Mouse (Mus musculus) kidney, postnatal 0 days (tissue): ENCODE measurements around the gene Tex30. TPM values are rescaled to one million over a fixed set of nuclear protein-coding genes. Genes with fewer than 3 reads are reported as not detected.

Experiments used
- ATAC-seq: fragments of 200-750 bp; cut with Nextera tagmentation; replicated peaks from 2 replicates; pipeline ENCODE4 v1.8.0; 2017; ENCODE audit warnings: low read depth, moderate number of reproducible peaks, moderate TSS enrichment, moderate library complexity; ENCODE audit not compliant: low FRiP score
- DNase-seq: peaks from one replicate; pipeline ENCODE4 v3.0.0-alpha.2; 2016; ENCODE audit warnings: low spot score
- H3K27ac ChIP-seq: fragments of 300-500 bp; sonication (generic); 2 replicates; pipeline ENCODE4 v1.5.1; 2014; ENCODE audit warnings: mild to moderate bottlenecking
- H3K27me3 ChIP-seq: fragments of 300-500 bp; sonication (generic); 2 replicates; pipeline ENCODE4 v1.6.1; 2014; ENCODE audit warnings: low read length, mixed read lengths; ENCODE audit not compliant: insufficient read depth
- H3K36me3 ChIP-seq: fragments of 300-500 bp; sonication (generic); 2 replicates; pipeline ENCODE4 v1.6.1; 2014; ENCODE audit warnings: low read length, mixed read lengths; ENCODE audit not compliant: insufficient read depth
- H3K4me1 ChIP-seq: fragments of 300-500 bp; sonication (generic); replicated peaks from 2 replicates; pipeline ENCODE4 v1.6.1; 2014; ENCODE audit warnings: antibody characterized with exemption, low read length, mixed read lengths; ENCODE audit not compliant: insufficient read depth
- H3K4me2 ChIP-seq: fragments of 300-500 bp; sonication (generic); 2 replicates; pipeline ENCODE4 v1.6.1; 2014; ENCODE audit warnings: mild to moderate bottlenecking, low read length, moderate library complexity, mixed read lengths
- H3K4me3 ChIP-seq: fragments of 300-500 bp; sonication (generic); replicated peaks from 2 replicates; pipeline ENCODE4 v1.5.1; 2014; ENCODE audit warnings: low read depth, low read length
- H3K9ac ChIP-seq: fragments of 300-500 bp; sonication (generic); 2 replicates; pipeline ENCODE4 v1.6.1; 2014; ENCODE audit warnings: low read depth, low read length
- H3K9me3 ChIP-seq: fragments of 300-500 bp; sonication (generic); replicated peaks from 2 replicates; pipeline ENCODE4 v1.6.1; 2016; ENCODE audit warnings: low read length, inconsistent platforms, mixed read lengths
- CTCF ChIP-seq: IDR thresholded peaks from 2 replicates; pipeline ENCODE4 v1.5.1; 2016; ENCODE audit warnings: antibody characterized with exemption, low read depth, mild to moderate bottlenecking, moderate library complexity
- WGBS: fragments of 180-500 bp; shearing (Covaris S2); extraction: QIAGEN DNeasy Blood & Tissue Kit; methylation state at CpG from one replicate; pipeline ENCODE4 v1.1.7; 2014; 5-methylcytosine and 5-hydroxymethylcytosine counted together
- polyA plus RNA-seq: library from polyadenylated mRNA; unstranded; fragments of >200 nt; fragmentation: Nextera tagmentation; extraction: Ambion mirVana; gene quantifications from 2 replicates; pipeline ENCODE4 v1.2.1, GENCODE M21; 2015

Tex30 gene
- polyA plus RNA-seq, 1 experiment from 2014 or later, result 63.2 TPM

DNA sequence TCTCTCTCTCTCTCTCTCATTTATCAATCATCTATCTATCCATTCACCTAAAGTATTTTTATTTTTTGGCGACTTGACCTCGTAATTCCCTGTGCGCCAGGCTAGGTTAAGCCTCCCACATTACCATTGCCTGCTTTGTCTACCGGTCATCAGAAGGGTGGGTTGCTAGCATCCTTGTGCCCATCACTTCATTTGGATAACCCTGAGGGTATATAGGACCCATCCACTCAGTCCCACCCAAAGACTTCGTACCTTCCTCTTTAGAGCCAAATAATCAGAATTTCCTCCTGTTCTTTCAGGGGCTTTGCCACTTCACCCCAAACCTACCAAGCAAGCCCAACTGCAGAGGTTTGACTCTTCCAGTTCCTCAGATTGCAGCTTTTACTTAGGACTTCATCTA is 698 bp upstream of the Tex30 start:
- H3K9me3 ChIP-seq, result no peaks in the 10 kb centered on the region
- ATAC-seq, result no peak
- H3K36me3 ChIP-seq, result 0 out of 2 replicates have a peak, but pooled peaks cover 6% of the 10 kb centered on the region
- H3K4me2 ChIP-seq, result peak overlapping the region; percentile 69
- H3K9ac ChIP-seq, result no peak overlapping the region
- 11% methylated on average over 5 of the region's 5 CpGs for WGBS
- H3K4me1 ChIP-seq, result no peaks in the 10 kb centered on the region
- no peak for DNase-seq
- TF ChIP-seq CTCF, result no peak
- H3K27me3 ChIP-seq, result no peaks in the 10 kb centered on the region
- peak overlapping the region; percentile 63; the same call in 1 of the 2 replicates for H3K4me3 ChIP-seq
- no peak overlapping the region for H3K27ac ChIP-seq

DNA sequence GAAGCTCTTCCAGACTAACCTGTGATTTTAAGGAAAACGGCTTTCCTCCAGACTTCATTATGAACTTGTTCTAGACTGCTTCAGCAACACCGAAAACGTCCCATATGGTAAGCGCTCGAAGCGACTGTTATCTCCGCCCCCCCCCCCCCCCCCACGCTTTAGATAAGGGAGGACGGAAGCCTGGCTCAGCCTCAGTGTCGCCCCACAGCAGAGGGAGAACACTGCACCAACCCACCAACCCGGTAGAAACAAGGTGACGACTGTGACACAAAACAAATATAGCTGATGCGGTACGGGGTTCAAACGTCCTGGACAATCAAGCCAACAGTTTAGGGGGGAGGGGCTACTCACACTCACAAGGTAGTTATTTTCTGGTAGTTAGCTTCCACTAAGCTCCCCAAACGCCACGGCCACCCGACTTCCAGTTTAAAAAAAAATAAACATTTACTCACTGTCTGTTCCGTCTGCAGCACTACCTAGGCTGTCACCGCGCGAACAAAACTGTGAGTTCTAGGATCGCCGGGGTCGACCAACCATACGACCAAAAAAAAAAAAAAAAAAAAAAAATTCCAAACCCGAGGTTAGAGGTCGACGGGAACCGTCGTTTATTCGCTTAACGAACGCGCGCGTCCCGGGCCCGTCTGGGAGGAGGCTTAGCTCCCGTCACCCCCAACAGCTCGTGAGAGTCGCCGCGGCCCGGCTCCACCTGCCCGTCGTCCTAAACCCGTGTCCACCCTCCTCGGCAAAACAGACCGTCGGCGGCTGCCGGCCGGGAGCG is 604 bp downstream of the Tex30 start:
- Histone ChIP-seq H3K4me2 (peak overlapping the region; percentile 69), H3K36me3 (0 out of 2 replicates have a peak, but pooled peaks cover 4% of the 10 kb centered on the region), H3K9me3 (no peaks in the 10 kb centered on the region), H3K9ac (peak overlapping the region; percentile 71), H3K4me3 (peak overlapping the region; percentile 63), H3K27ac (peak overlapping the region; percentile 91), H3K4me1 (no peaks in the 10 kb centered on the region), H3K27me3 (no peaks in the 10 kb centered on the region)
- under 1% methylated on average over 55 of the region's 55 CpGs for WGBS
- ATAC-seq, result peak; percentile 85
- TF ChIP-seq CTCF, result no peak
- DNase-seq, result peak; percentile 53

DNA sequence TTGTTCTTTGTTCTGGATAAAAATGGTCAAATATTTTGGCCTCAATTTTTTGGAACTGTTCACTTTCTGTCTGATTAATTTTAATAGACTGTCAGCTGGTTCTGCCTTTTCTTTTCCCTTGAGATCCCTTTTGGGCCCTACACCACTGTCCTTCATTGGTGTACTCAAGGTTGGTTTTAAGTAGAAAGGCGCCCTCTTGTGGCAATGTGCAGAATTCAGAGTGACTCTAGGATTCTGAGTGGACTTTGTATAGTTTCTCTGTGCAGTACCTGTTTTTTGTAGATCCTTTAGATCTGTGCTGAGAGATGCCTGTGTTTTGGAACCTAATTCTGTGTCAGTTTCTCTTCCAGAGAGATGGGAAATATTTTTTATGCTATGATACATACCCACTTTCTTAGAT is 37.6 kb downstream of the Tex30 start:
- no peak overlapping the region for H3K4me2 ChIP-seq
- no peaks in the 10 kb centered on the region for H3K9me3 ChIP-seq
- no peaks in the 10 kb centered on the region for H3K4me1 ChIP-seq
- 0% methylated on average over 1 of the region's 1 CpGs for WGBS
- no peaks in the 10 kb centered on the region for H3K36me3 ChIP-seq
- DNase-seq (peak; percentile 74), ATAC-seq (no peak; the same call in 1 of the 2 replicates)
- no peaks in the 10 kb centered on the region for H3K27me3 ChIP-seq
- peak; percentile 71 for TF ChIP-seq CTCF
- no peak overlapping the region for H3K9ac ChIP-seq
- H3K27ac ChIP-seq, result no peak overlapping the region
- no peak overlapping the region for H3K4me3 ChIP-seq

DNA sequence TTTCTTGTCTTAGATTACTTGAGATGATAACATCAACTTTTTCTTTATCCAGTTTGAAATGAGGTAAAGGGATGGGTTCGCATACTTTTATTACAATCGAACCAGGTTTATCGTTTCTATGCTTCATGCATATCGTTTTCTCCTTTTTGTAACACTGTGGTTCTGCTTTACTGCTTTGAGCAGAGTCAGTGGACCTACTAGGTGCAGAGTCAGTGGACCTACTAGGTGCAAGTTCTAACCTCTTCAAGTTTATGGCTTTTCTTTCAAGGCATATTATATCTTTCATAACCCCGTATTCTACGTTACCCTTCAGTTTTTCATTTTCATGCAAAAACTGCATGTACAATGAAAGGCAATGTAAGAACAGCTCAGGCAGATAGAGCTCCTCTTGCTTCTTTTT is 38.8 kb downstream of the Tex30 start:
- Histone ChIP-seq H3K36me3 (no peaks in the 10 kb centered on the region), H3K4me2 (no peak overlapping the region), H3K27ac (no peak overlapping the region), H3K4me3 (no peak overlapping the region), H3K4me1 (no peaks in the 10 kb centered on the region), H3K27me3 (no peaks in the 10 kb centered on the region), H3K9ac (no peak overlapping the region), H3K9me3 (no peaks in the 10 kb centered on the region)
- 95% methylated on average over 6 of the region's 6 CpGs for WGBS
- ATAC-seq, result no peak
- no peak for TF ChIP-seq CTCF
- no peak for DNase-seq

DNA sequence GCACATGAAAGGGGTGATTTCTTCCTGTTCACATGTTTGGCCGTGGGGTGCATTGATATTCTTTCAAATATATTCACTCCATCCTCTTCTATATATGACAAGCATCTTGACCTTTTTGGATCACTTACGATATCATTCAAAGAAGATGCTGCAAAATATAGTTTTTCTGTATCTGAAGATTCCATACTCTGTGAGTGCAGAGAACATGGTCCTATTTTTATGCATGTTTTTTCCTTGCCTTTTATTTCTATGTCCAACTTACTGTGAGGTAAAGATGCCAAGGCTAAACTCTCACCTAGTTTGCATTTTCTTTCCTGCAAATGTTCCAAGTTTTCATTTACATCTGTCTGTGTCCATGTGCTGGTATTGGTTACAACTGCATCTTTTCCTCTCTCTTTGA is 40.4 kb downstream of the Tex30 start, which contains the start of gene Gm8251:
Gene Gm8251, minus strand, starts transcription at position 101 of the 400 bp plus-strand sequence.
- H3K27ac ChIP-seq, result no peak within 1 kb of the TSS
- H3K4me1 ChIP-seq, result no peaks in the 10 kb centered on the region
- ATAC-seq, result no peak
- H3K9ac ChIP-seq, result no peak within 1 kb of the TSS
- DNase-seq, result no peak
- no peak for TF ChIP-seq CTCF
- no peak within 1 kb of the TSS for H3K4me2 ChIP-seq
- no peaks in the 10 kb centered on the region for H3K36me3 ChIP-seq
- no peaks in the 10 kb centered on the region for H3K27me3 ChIP-seq
- 91% methylated on average over 2 of the region's 2 CpGs for WGBS
- no peak within 1 kb of the TSS for H3K4me3 ChIP-seq
- no peaks in the 10 kb centered on the region for H3K9me3 ChIP-seq

DNA sequence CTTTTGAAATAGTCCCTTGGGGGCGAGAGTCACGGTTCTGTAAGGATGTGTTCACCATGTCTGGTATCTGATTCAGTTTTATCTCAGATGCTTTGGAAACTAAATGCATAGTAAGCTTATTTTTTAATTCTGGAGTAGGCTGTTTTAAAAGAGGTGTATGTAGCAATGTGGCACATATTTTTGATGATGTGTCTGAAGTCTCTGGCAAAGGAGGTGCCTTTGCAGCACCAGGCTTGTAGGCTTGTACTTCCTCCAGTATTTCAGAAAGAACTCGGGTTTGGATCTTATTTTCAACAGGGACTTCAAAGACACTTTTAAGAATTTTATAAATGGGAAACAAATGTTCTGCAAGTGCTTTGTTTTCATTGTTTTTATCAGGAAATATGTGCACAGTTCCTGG is 44.4 kb downstream of the Tex30 start:
- TF ChIP-seq CTCF, result no peak
- Histone ChIP-seq H3K36me3 (no peaks in the 10 kb centered on the region), H3K27ac (no peak overlapping the region), H3K4me1 (no peaks in the 10 kb centered on the region), H3K9ac (no peak overlapping the region), H3K27me3 (no peaks in the 10 kb centered on the region), H3K9me3 (no peaks in the 10 kb centered on the region), H3K4me2 (no peak overlapping the region), H3K4me3 (no peak overlapping the region)
- 80% methylated on average over 3 of the region's 3 CpGs for WGBS
- DNase-seq (no peak), ATAC-seq (no peak)
